Mouse (Mus musculus) liver, embryonic 14.5 days (tissue): Measurements from ENCODE around the gene Ptprn2.

Experiments
- CTCF ChIP-seq: IDR thresholded peaks from 2 replicates; pipeline ENCODE4 v1.5.1; 2016; ENCODE audit warnings: antibody characterized with exemption, low read depth, control low read depth
- EP300 ChIP-seq: IDR thresholded peaks from 2 replicates; pipeline ENCODE4 v1.6.1; 2016; ENCODE audit warnings: antibody characterized with exemption, low read depth

- TF ChIP-seq CTCF (no peak), EP300 (no peak)
Observed at GRCm38 (mm10) chr12:117158950-117159668, 673.6 kb downstream of the Ptprn2 start.
